Mouse (Mus musculus): ENCODE measurements around the gene Rbfox2.

DNA sequence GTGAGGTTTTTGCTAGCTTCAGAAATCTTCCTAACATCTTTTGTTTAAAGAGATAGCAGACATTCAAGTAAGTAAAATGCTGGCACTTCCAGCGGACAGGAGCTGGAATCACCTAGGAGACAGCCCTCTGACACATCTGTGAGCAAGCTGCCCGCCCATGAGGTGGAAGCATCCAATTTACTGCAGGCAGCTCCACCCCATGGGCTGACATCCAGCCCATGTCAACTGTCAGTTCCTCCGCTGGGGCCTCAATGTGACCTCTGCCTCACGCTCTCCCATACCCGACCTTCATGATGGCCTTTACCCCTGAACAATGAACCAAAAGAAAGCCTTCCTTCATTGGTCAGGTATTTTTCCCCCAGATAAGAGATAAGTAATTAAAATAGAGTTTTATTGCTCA lies 121.2 kb downstream of the Rbfox2 start:
- TF ChIP-seq POLR2A (IDR thresholded peaks at IDR 0.05; ENCODE audit: low read depth, low read length) (no peak), CTCF (IDR thresholded peaks at IDR 0.05; ENCODE audit: extremely low read depth, insufficient read depth, insufficient read length, insufficient replicate concordance) (no peak)
